Mouse (Mus musculus) c-Kit-positive CD71-positive TER-119-negative erythroid progenitor cells, embryonic 14.5 days (primary cell): ENCODE data around the gene Eps8.

Experiments used
- DNase-seq: peaks from one replicate; pipeline ENCODE4 v3.0.0-alpha.2; 2013; ENCODE audit warnings: low read depth

Gene Eps8

GRCm38 (mm10) chr6:137654776-137655175, at the start of gene Eps8:
TSS of gene Eps8 (minus strand) at chr6:137654876.
- no peak for DNase-seq

GRCm38 (mm10) chr6:137703431-137703830, 48.8 kb upstream of the Eps8 start:
- no peak for DNase-seq

- no peak for DNase-seq
Measured at GRCm38 (mm10) chr6:137702918-137703317, 48.2 kb upstream of the Eps8 start.

GRCm38 (mm10) chr6:137702186-137702585, 47.5 kb upstream of the Eps8 start:
- DNase-seq = no peak

- no peak for DNase-seq
Measured at GRCm38 (mm10) chr6:137699434-137699833, 44.8 kb upstream of the Eps8 start.

GRCm38 (mm10) chr6:137696445-137697204, 41.9 kb upstream of the Eps8 start:
- no peak for DNase-seq

- no peak for DNase-seq
Measured at GRCm38 (mm10) chr6:137695046-137695445, 40.4 kb upstream of the Eps8 start.

- DNase-seq = no peak
Measured at GRCm38 (mm10) chr6:137694310-137694709, 39.6 kb upstream of the Eps8 start.

- no peak for DNase-seq
Measured at GRCm38 (mm10) chr6:137690550-137691119, 36.0 kb upstream of the Eps8 start.

- no peak for DNase-seq
Measured at GRCm38 (mm10) chr6:137688506-137689105, 33.9 kb upstream of the Eps8 start.

GRCm38 (mm10) chr6:137688079-137688478, 33.4 kb upstream of the Eps8 start:
- no peak for DNase-seq

GRCm38 (mm10) chr6:137687667-137688066, 33.0 kb upstream of the Eps8 start:
- no peak for DNase-seq

- DNase-seq = no peak
Measured at GRCm38 (mm10) chr6:137682629-137683028, 28.0 kb upstream of the Eps8 start.

GRCm38 (mm10) chr6:137681000-137681399, 26.3 kb upstream of the Eps8 start:
- DNase-seq = no peak

GRCm38 (mm10) chr6:137676581-137676980, 21.9 kb upstream of the Eps8 start:
- no peak for DNase-seq

- DNase-seq = no peak
Measured at GRCm38 (mm10) chr6:137675556-137675955, 20.9 kb upstream of the Eps8 start.

- no peak for DNase-seq
Measured at GRCm38 (mm10) chr6:137673301-137673700, 18.6 kb upstream of the Eps8 start.

- no peak for DNase-seq
Measured at GRCm38 (mm10) chr6:137671561-137671960, 16.9 kb upstream of the Eps8 start.

- DNase-seq = no peak
Measured at GRCm38 (mm10) chr6:137670820-137671219, 16.1 kb upstream of the Eps8 start.

GRCm38 (mm10) chr6:137669876-137670275, 15.2 kb upstream of the Eps8 start:
- DNase-seq = no peak

GRCm38 (mm10) chr6:137669433-137669832, 14.8 kb upstream of the Eps8 start:
- no peak for DNase-seq

GRCm38 (mm10) chr6:137668331-137668730, 13.7 kb upstream of the Eps8 start:
- DNase-seq = no peak

GRCm38 (mm10) chr6:137667665-137668064, 13.0 kb upstream of the Eps8 start:
- no peak for DNase-seq
